Mouse (Mus musculus) c-Kit-positive CD71-negative TER-119-negative erythroid progenitor cells, embryonic 14.5 days (primary cell): ENCODE measurements around the gene Olfr769.
"Not testable (repeated sequence)": the region's sequence is repeated elsewhere in the genome, so short reads cannot be mapped to it uniquely, and the experiment has no call there.

Source experiments
- DNase-seq: peaks from one replicate; pipeline ENCODE4 v3.0.0-alpha.2; 2013; ENCODE audit warnings: low read depth

Gene Olfr769

DNA sequence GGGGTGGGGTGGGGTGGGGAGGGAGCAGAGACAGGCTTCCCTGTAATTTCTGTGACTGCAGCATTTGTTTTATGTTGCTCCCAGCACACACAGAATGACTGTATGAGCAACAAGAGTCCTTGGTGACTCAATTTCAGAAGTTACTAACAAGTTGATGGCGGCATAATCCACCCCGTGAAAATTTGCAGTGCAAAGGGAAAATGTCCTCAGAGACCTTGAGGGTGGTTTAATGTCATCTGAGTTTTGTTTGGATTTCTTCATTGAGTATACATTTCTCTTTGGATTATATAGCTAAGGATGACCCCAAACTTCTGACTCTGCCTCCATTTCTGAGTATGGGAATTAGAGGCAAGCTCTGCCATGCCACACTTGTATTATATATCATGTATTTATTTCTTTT, at the start of gene Olfr769:
Gene Olfr769, minus strand, starts transcription at position 101 of the 400 bp plus-strand sequence.
- DNase-seq = no peak

- no peak for DNase-seq
These were observed 47.0 kb upstream of the Olfr769 start, which contains the start of gene Olfr771 for GRCm38 (mm10) chr10:129164651-129165050. TSS of gene Olfr771 (minus strand) at chr10:129164751.

GRCm38 (mm10) chr10:129138898-129139297, 21.2 kb upstream of the Olfr769 start, which contains the start of gene Olfr770:
TSS of gene Olfr770 (minus strand) at chr10:129138998.
- no peak for DNase-seq

DNA sequence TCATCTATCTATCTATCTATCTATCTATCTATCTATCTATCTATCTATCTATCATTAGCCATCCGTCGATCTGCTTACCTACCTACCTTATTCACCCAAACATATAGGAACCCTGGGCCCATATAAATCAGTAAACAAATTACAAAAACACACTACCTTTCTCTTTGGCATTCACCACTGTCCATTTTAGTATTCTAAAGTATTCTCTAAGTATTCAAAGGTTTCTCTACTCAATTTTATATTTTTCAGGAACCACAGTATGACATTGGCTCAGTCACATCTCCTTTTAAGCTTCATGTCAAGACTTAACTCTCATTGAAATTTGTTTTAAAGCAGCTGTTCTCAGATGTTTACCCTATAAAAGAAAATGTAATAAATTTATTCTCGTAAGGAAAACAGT, 2.5 kb downstream of the Olfr769 start:
- DNase-seq = no peak

- DNase-seq = no peak
These were observed 16.4 kb downstream of the Olfr769 start for GRCm38 (mm10) chr10:129101231-129101630.

GRCm38 (mm10) chr10:129099275-129099674, 18.4 kb downstream of the Olfr769 start, which contains the start of gene Olfr768:
TSS of gene Olfr768 (minus strand) at chr10:129099375.
- DNase-seq = no peak

- not testable (repeated sequence) for DNase-seq
These were observed 34.9 kb downstream of the Olfr769 start, which contains the start of gene Olfr767 for GRCm38 (mm10) chr10:129082810-129083209. TSS of gene Olfr767 (minus strand) at chr10:129082910.

DNA sequence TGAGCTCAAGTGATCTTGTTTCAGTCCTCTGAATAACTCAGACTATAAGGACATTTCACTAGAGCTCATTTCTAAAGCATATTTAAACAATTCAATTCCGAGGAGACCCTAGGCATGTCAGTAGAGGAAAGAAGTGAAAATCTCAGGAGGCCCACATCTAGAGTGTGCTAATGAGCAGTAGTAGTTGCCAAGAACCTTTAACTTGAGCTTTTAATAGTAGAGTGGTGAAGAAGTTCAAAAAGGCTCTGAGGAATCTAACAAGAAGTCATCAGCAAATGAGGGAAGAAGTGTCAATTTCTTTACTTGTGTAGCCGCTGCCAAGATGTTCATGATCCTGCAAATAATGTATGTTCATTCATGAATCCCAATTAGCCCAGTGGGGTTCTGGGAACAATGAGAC, 48.8 kb downstream of the Olfr769 start, which contains the start of gene Olfr766-ps1:
Gene Olfr766-ps1, minus strand, starts transcription at position 101 of the 400 bp plus-strand sequence.
- no peak for DNase-seq
